Mouse (Mus musculus): ENCODE measurements around the gene Rnf43.

GRCm38 (mm10) chr11:87613972-87614371 lies 48.5 kb upstream of the Rnf43 start:
- TF ChIP-seq CTCF (IDR thresholded peaks at IDR 0.05; ENCODE audit: borderline replicate concordance, control insufficient read depth, extremely low read depth, insufficient read depth, low read length, poor library complexity) (no peak), POLR2A (IDR thresholded peaks at IDR 0.05; ENCODE audit: control insufficient read depth, extremely low read depth, insufficient read depth, low read length, poor library complexity) (no peak)
